Mouse (Mus musculus) forebrain, embryonic 13.5 days (tissue): ENCODE results near the gene Gadd45gip1. TPM values are rescaled to one million over a fixed set of nuclear protein-coding genes. Genes with fewer than 3 reads are reported as not detected.
"Not testable (repeated sequence)": the region's sequence is repeated elsewhere in the genome, so short reads cannot be mapped to it uniquely, and the experiment has no call there.

Experiments
- ATAC-seq: fragments of 200-750 bp; cut with Nextera tagmentation; 2 replicates; pipeline ENCODE4 v1.8.0; 2017
- H3K27ac ChIP-seq: fragments of 300-500 bp; sonication (generic); 2 replicates; pipeline ENCODE4 v1.5.1; 2015; ENCODE audit warnings: inconsistent platforms, mild to moderate bottlenecking, moderate library complexity
- H3K27me3 ChIP-seq: fragments of 300-500 bp; sonication (generic); 2 replicates; pipeline ENCODE4 v1.6.1; 2015; ENCODE audit warnings: mild to moderate bottlenecking, inconsistent platforms
- H3K36me3 ChIP-seq: fragments of 300-500 bp; sonication (generic); 2 replicates; pipeline ENCODE4 v1.6.1; 2015; ENCODE audit warnings: mild to moderate bottlenecking, inconsistent platforms; ENCODE audit not compliant: poor library complexity, severe bottlenecking
- H3K4me1 ChIP-seq: fragments of 300-500 bp; sonication (generic); 2 replicates; pipeline ENCODE4 v1.6.1; 2015; ENCODE audit warnings: inconsistent platforms
- H3K4me2 ChIP-seq: fragments of 300-500 bp; sonication (generic); 2 replicates; pipeline ENCODE4 v1.6.1; 2015; ENCODE audit warnings: inconsistent platforms, mild to moderate bottlenecking, moderate library complexity
- H3K4me3 ChIP-seq: fragments of 300-500 bp; sonication (generic); 2 replicates; pipeline ENCODE4 v1.5.1; 2015; ENCODE audit warnings: mild to moderate bottlenecking, inconsistent platforms
- H3K9ac ChIP-seq: fragments of 300-500 bp; sonication (generic); 2 replicates; pipeline ENCODE4 v1.6.1; 2015; ENCODE audit warnings: mild to moderate bottlenecking, inconsistent platforms
- H3K9me3 ChIP-seq: fragments of 300-500 bp; sonication (generic); replicated peaks from 2 replicates; pipeline ENCODE4 v1.6.1; 2016; ENCODE audit warnings: inconsistent platforms
- WGBS: fragments of 180-500 bp; shearing (Covaris S2); methylation state at CpG from one replicate; pipeline ENCODE4 v1.1.7; 2015; 5-methylcytosine and 5-hydroxymethylcytosine counted together
- polyA plus RNA-seq: library from polyadenylated mRNA; unstranded; fragments of >200 nt; fragmentation: Nextera tagmentation; extraction: Ambion mirVana; gene quantifications from 2 replicates; pipeline ENCODE4 v1.2.1, GENCODE M21; 2015

Gene Gadd45gip1
- polyA plus RNA-seq, 1 experiment from 2014 or later: 47.0 TPM

DNA sequence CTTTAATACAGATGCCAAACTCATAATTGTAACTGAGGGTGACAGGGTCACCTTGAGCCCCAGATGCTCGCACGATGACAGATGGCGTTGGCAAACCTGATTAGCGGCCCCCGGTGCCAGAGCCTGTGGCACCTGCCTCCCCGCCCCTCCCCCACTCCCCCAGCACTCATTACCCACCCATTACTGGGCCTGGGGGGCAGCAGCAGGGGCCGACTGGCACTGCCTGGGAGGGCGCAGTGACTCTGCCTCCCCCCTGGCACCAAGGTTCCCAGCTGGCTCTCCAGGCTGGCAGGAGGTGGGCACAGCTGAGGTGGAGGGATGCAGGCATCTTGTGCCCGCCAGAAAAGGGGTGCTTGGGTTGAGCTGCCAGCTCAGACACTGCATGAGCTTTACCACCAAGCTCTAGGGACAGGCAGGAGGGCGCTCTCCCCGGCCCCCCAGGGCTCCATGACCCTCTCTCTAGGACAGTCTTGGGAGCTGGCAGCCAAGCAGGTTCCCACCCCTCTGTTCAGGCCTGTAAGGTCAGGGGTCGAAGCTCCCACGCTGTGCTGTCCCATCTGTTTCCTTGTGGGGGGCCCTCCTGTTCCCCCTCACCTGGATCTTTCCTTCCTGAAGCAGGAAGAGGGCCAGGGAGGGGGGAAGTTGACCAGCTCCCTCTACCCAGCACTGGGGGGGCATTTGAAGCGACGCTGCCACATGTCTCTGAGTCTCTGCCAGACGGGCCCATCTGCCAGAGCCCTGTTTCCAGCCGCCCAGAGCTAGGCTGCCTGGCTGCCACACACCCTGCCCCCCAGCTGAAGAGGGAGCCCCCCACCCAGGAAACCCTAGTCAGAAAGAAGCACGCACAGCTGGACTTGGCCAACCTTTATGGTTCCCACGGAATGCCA lies 16.5 kb upstream of the Gadd45gip1 start:
- H3K4me3 ChIP-seq: no peak overlapping the region
- peak overlapping the region; percentile 97 for H3K27ac ChIP-seq
- H3K36me3 ChIP-seq: no peaks in the 10 kb centered on the region
- peak overlapping the region; percentile 37 for H3K4me2 ChIP-seq
- peak; percentile 55 for ATAC-seq
- 0 out of 2 replicates have a peak overlapping the region, but pooled peaks have one; percentile 43 for H3K9ac ChIP-seq
- 36% methylated on average over 19 of the region's 19 CpGs for whole genome bisulfite sequencing
- peaks cover 54% of the 10 kb centered on the region for H3K4me1 ChIP-seq
- no peaks in the 10 kb centered on the region for H3K27me3 ChIP-seq
- no peaks in the 10 kb centered on the region for H3K9me3 ChIP-seq

DNA sequence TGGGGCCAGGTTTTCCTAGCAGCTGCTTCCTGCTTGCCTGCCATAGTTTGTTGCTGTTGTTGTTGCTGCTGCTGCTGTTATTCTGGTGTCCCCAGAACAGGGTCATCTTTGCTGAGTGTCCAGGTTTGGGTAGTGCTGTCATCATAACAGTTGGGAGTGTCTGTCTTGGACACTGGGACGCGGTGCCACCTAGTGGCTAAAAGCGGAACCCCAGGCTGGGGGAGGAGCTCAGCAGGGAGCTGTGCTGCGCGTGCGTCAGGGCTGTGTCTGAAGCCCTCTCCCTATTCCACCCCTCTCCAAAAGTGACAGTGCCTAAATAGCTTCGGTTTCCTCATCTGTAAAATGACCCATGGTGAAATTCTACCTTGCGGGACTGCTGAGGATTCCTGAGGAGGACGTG lies 15.8 kb upstream of the Gadd45gip1 start:
- Histone ChIP-seq H3K9me3 (no peaks in the 10 kb centered on the region), H3K9ac (no peak overlapping the region), H3K27me3 (no peaks in the 10 kb centered on the region), H3K4me2 (peak overlapping the region; percentile 37), H3K27ac (peak overlapping the region; percentile 97), H3K36me3 (no peaks in the 10 kb centered on the region), H3K4me1 (peaks cover 48% of the 10 kb centered on the region), H3K4me3 (no peak overlapping the region)
- ATAC-seq: peak; percentile 37; the same call in 1 of the 2 replicates
- WGBS: 10% methylated on average over 9 of the region's 9 CpGs

DNA sequence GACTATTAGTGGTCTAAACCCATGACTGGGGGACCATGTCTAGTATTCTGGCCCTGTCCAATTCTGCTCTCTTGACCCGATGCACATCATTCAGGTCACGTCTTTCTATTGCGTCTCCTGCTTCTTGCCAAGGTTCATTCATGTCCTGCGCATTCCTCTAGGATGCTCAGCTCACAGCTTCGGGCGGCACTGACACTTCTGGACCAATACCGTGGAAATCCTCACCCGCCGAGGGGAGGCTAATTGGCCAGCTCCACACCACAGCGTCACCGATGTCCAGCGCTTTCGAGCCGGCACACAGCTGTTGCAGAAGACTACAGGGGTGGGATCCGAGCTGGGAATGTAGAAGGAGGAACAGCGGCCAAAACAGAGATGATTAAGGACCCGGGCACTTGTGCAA lies 15.2 kb upstream of the Gadd45gip1 start:
- Histone ChIP-seq H3K27ac (0 out of 2 replicates have a peak overlapping the region, but pooled peaks have one; percentile 97), H3K4me1 (peaks cover 43% of the 10 kb centered on the region), H3K27me3 (no peaks in the 10 kb centered on the region), H3K9ac (no peak overlapping the region), H3K36me3 (no peaks in the 10 kb centered on the region), H3K9me3 (no peaks in the 10 kb centered on the region), H3K4me2 (no peak overlapping the region), H3K4me3 (no peak overlapping the region)
- no peak for ATAC-seq
- WGBS: 74% methylated on average over 17 of the region's 17 CpGs

DNA sequence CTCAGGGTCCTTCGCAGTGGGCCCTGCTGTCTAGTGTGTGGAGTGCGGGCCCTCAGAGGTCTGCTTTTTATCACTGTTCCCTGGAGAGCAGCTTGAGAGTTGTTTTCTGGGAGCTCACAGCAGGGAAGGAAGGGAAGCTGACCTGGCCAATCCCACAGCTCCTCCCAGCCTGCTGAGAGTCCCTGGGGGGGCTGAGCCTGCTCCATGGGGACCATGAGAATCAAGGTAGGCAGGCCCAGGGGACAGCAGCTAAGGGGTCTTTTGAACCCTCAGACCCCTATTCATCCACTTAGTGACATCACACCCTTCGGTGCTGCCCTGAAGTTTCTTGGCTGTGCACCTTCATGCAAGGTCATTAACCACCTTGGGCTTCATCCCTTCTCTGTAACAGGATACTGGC lies 8.6 kb upstream of the Gadd45gip1 start, which contains the start of gene Dand5:
Dand5 (minus strand) TSS at position 101 of the 400 bp plus-strand sequence.
- no peaks in the 10 kb centered on the region for H3K9me3 ChIP-seq
- WGBS: 32% methylated on average over 3 of the region's 3 CpGs
- H3K9ac ChIP-seq: no peak within 1 kb of the TSS; the same call in 1 of the 2 replicates
- no peak for ATAC-seq
- H3K4me3 ChIP-seq: peak within 1 kb of the TSS; percentile 25; the same call in 1 of the 2 replicates
- H3K27ac ChIP-seq: no peak within 1 kb of the TSS
- peaks cover 9% of the 10 kb centered on the region for H3K4me1 ChIP-seq
- H3K27me3 ChIP-seq: 0 out of 2 replicates have a peak, but pooled peaks cover 3% of the 10 kb centered on the region
- H3K4me2 ChIP-seq: peak within 1 kb of the TSS; percentile 56
- no peaks in the 10 kb centered on the region for H3K36me3 ChIP-seq

- H3K9ac ChIP-seq: no peak overlapping the region; the same call in 1 of the 2 replicates
- peaks cover 9% of the 10 kb centered on the region for H3K4me1 ChIP-seq
- H3K9me3 ChIP-seq: no peaks in the 10 kb centered on the region
- H3K4me2 ChIP-seq: peak overlapping the region; percentile 56
- ATAC-seq: peak; percentile 88
- peak overlapping the region; percentile 25; the same call in 1 of the 2 replicates for H3K4me3 ChIP-seq
- WGBS: under 1% methylated on average over 18 of the region's 18 CpGs
- H3K27me3 ChIP-seq: 0 out of 2 replicates have a peak, but pooled peaks cover 3% of the 10 kb centered on the region
- H3K27ac ChIP-seq: no peak overlapping the region
- H3K36me3 ChIP-seq: no peaks in the 10 kb centered on the region
Observed at GRCm38 (mm10) chr8:84823653-84824052, 7.7 kb upstream of the Gadd45gip1 start.

DNA sequence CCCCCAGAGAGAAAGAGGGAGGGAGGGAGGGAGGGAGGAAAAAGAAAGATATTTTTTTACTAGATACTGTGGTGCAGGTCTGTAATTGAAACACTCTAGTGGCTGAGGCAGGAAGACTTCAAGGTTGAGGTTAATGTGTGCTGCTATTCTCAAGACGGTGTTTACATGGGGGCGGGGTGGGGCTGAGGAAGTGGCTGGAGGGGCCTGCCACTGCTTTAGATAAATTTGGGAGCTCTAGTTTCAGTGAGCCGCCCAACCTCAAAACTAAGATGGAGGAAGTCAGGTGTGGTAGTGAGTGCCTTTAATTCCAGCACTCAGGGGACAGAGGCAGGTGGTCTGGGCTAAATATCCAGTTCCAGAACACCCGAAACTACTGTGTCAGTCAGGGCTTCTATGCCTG lies 5.7 kb upstream of the Gadd45gip1 start:
- Histone ChIP-seq H3K36me3 (no peaks in the 10 kb centered on the region), H3K9me3 (no peaks in the 10 kb centered on the region), H3K27me3 (0 out of 2 replicates have a peak, but pooled peaks cover 3% of the 10 kb centered on the region), H3K4me3 (no peak overlapping the region), H3K27ac (no peak overlapping the region), H3K4me1 (peaks cover 9% of the 10 kb centered on the region), H3K9ac (no peak overlapping the region), H3K4me2 (no peak overlapping the region)
- ATAC-seq: no peak
- 78% methylated on average over 4 of the region's 4 CpGs for WGBS

- not testable (repeated sequence) for H3K4me2 ChIP-seq, H3K9ac ChIP-seq, H3K27me3 ChIP-seq, H3K9me3 ChIP-seq, ATAC-seq, H3K36me3 ChIP-seq, H3K4me1 ChIP-seq, H3K27ac ChIP-seq, H3K4me3 ChIP-seq
- 81% methylated on average over 2 of the region's 2 CpGs for WGBS
Observed at GRCm38 (mm10) chr8:84826518-84826917, 4.8 kb upstream of the Gadd45gip1 start.

DNA sequence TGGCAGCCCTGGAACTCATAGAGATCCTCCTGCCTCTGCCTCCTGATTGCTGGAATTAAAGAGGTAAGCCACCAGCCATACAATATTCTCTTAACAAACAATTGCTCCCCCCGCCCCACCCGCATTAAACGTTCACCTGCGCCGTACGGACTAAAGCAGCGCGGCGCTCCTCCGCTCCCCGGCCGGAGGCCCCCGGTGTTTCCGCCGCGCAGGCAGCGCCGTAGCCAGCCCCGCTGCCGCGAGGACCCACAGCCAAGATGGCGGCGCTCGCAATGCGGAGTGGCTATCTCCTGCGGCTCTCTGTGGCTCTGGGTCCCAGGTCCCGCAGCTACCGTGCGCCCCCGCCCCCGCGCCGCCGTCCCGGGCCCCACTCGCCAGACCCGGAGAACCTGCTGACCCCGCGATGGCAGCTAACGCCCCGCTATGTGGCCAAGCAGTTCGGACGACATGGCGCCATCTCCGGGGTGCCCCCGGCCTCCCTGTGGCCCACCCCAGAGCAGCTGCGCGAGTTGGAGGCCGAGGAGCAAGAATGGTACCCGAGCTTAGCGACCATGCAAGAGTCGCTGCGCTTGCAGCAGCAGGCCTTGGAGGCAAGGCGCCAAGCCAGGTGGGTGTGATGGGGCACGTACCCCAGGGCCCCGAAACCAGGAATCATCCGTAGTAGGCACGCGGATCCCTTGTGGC lies 854 bp downstream of the Gadd45gip1 start:
- ATAC-seq: peak; percentile 65

GRCm38 (mm10) chr8:84832759-84833742 lies 1.7 kb downstream of the Gadd45gip1 start:
- WGBS: 67% methylated on average over 10 of the region's 10 CpGs

More for the DNA sequence above, 854 bp downstream of the Gadd45gip1 start:
- Histone ChIP-seq H3K27me3 (no peaks in the 10 kb centered on the region), H3K4me2 (peak overlapping the region; percentile 74), H3K36me3 (peaks cover 35% of the 10 kb centered on the region), H3K4me1 (peaks cover 45% of the 10 kb centered on the region), H3K27ac (peak overlapping the region; percentile 95), H3K9ac (peak overlapping the region; percentile 97), H3K4me3 (peak overlapping the region; percentile 88), H3K9me3 (no peaks in the 10 kb centered on the region)
- WGBS: 2% methylated on average over 59 of the region's 59 CpGs

GRCm38 (mm10) chr8:84834002-84834865 lies 2.9 kb downstream of the Gadd45gip1 start:
- Histone ChIP-seq H3K4me3 (peak overlapping the region; percentile 88; the same call in 1 of the 2 replicates), H3K9me3 (no peaks in the 10 kb centered on the region), H3K9ac (peak overlapping the region; percentile 27; the same call in 1 of the 2 replicates), H3K36me3 (peaks cover 51% of the 10 kb centered on the region), H3K4me2 (peak overlapping the region; percentile 74; the same call in 1 of the 2 replicates), H3K27ac (peak overlapping the region; percentile 95), H3K4me1 (peaks cover 50% of the 10 kb centered on the region), H3K27me3 (no peaks in the 10 kb centered on the region)
- 80% methylated on average over 19 of the region's 19 CpGs for WGBS
- peak; percentile 61 for ATAC-seq

More at GRCm38 (mm10) chr8:84832759-84833742, 1.7 kb downstream of the Gadd45gip1 start:
- peak overlapping the region; percentile 95 for H3K27ac ChIP-seq
- no peaks in the 10 kb centered on the region for H3K27me3 ChIP-seq
- ATAC-seq: no peak
- peak overlapping the region; percentile 88 for H3K4me3 ChIP-seq
- H3K4me1 ChIP-seq: peaks cover 46% of the 10 kb centered on the region
- peak overlapping the region; percentile 74 for H3K4me2 ChIP-seq
- H3K9me3 ChIP-seq: no peaks in the 10 kb centered on the region
- H3K36me3 ChIP-seq: peaks cover 44% of the 10 kb centered on the region
- H3K9ac ChIP-seq: peak overlapping the region; percentile 97
